Mouse (Mus musculus): ENCODE data around the gene Anxa9.

Gene Anxa9

DNA sequence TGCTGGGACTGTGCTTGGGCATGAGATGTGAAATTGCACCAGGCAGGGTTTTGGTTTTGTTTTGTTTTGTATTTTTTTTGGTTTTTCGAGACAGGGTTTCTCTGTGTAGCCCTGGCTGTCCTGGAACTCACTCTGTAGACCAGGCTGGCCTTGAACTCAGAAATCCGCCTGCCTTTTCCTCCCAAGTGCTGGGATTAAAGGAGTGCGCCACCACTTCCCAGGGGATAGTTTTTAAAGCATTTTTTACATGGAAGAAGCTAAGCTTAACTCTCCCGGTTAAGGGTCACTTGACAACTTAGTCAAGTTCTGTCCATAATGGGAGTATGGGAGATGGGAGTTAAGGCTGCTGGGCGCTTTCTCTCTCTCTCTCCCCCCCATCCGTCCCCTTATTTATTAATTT is 7.1 kb upstream of the Anxa9 start:
- no peak for DNase-seq (ENCODE audit: low spot score in 2 of 2)

- no peak for DNase-seq (ENCODE audit: low spot score in 2 of 2)
These were observed 6.5 kb upstream of the Anxa9 start for GRCm38 (mm10) chr3:95313476-95313875.

- DNase-seq (ENCODE audit: low spot score in 2 of 2): no peak
These were observed 5.6 kb upstream of the Anxa9 start for GRCm38 (mm10) chr3:95312623-95313022.

- no peak for DNase-seq (ENCODE audit: low spot score in 2 of 2)
These were observed 4.2 kb upstream of the Anxa9 start for GRCm38 (mm10) chr3:95310968-95311882.

DNA sequence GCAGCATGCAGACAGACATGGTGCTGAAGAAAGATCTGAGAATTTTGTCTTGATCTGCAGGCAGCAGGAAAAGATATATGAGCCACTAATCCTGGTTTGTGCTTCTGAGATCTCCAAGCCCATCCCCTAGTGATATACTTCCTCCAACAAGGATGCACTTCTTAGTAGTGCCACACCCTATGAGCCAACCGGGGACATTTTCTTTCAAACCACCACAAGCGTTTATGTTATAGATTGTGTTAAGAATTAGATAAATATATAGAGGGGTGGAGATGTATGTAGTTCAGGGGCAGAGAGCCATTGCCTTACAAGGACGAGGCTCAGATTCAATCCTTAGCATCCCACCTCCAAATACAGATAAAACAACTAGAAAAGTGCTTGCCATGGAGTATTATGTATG is 3.5 kb upstream of the Anxa9 start:
- no peak for DNase-seq (ENCODE audit: low spot score in 2 of 2)

- DNase-seq (ENCODE audit: low spot score in 2 of 2): no peak
These were observed 732 bp downstream of the Anxa9 start for GRCm38 (mm10) chr3:95306244-95306643.

- DNase-seq (ENCODE audit: low spot score in 2 of 2): no peak
These were observed 5.7 kb downstream of the Anxa9 start for GRCm38 (mm10) chr3:95301204-95301796.

DNA sequence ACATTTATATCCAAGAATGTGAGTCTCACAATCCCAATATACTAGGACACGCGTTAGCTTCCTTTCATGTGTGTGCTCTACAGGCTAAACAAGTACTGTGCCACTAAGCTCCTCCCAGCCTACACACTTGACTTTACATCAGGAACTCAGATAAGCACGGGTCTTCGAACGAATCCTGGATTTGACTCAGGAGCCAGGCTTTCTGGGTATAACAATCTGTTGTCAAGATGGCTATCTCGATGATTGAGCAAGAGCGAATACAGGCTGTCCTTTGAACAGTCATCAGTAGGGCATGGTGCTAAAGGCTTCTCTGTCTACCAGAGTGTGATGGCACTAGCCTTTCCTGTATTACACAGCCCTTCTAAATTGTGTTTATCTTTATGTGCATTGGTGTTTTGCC is 9.0 kb downstream of the Anxa9 start:
- DNase-seq (ENCODE audit: low spot score in 2 of 2): no peak

DNA sequence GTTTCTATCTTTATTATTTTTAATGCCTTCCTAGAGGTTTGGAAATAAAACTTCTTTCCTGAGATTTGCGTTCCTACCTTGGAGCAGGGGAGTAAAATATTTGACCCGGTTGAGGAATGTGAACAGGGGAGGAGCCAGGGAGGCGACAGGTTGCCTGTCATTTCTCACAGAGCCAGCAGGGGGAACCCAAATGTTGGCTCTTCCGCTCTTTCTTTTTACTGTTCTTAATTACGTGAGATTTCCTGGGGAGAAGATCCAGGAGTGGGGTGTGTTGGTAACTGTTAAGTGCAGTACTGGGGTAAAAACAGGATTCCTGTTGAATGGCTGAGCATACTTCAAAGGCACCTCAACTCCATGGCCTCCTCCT is 10.9 kb downstream of the Anxa9 start:
- DNase-seq (ENCODE audit: low spot score in 2 of 2): no peak

DNA sequence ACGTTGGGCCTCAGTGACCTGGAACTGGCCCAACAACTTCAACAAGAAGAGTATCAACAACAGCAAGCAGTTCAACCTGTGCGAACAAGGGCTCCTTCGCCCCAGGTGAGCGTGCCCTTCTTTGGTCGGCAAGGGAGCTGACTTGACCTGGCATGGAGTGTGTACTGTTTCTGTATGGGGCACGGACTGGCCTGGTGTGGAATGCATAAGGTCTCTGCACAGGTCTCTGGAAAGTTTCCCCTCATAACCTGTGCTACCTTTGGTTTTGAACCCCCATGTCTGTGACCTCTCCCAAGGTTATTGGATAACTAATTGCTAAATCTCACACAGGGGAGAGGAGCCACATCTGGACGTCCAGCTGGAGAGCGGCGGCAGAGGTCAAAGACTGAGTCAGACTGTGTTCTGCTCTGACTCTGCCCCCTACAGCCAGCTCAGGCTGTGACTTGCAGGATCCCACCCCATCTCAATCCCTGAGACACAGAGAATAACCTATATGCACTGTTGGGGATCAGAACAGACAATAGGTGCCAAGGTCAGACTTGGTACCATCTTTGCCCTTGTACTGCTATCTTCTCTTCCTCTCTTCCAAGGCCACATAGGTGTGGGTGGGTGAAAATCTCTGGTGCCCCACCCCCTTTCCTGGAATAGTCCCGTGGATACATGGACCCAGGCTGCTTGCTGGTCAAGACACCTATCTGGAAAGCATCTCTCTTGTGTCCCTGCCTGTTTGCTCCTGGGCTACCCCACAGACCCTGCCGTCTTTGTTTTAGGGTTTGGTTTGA is 11.5 kb downstream of the Anxa9 start:
- no peak for DNase-seq (ENCODE audit: low spot score in 2 of 2)

- no peak for DNase-seq (ENCODE audit: low spot score in 2 of 2)
These were observed 12.3 kb downstream of the Anxa9 start for GRCm38 (mm10) chr3:95294718-95295117.

- no peak for DNase-seq (ENCODE audit: low spot score in 2 of 2)
These were observed 12.7 kb downstream of the Anxa9 start for GRCm38 (mm10) chr3:95294316-95294715.

DNA sequence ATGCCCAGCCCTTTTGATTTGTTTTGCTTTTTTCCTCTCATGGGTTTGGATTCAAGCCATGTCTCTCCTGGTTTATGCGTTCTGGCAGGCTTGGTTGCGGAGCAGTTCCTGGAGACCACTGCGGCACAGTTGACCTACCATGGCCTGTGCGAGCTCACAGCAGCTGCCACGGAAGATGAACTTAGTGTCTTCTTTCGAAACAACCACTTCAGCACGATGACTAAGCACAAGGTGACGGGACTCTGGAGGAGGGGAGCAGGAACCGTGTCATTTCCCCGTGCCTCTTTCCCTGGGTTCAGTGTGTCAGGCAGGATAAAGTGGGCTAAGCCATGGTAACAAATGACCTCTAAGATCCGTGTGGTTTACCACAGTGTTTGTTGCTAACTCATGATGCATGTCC is 13.4 kb downstream of the Anxa9 start:
- no peak for DNase-seq (ENCODE audit: low spot score in 2 of 2)

- no peak for DNase-seq (ENCODE audit: low spot score in 2 of 2)
These were observed 14.1 kb downstream of the Anxa9 start for GRCm38 (mm10) chr3:95292899-95293298.

DNA sequence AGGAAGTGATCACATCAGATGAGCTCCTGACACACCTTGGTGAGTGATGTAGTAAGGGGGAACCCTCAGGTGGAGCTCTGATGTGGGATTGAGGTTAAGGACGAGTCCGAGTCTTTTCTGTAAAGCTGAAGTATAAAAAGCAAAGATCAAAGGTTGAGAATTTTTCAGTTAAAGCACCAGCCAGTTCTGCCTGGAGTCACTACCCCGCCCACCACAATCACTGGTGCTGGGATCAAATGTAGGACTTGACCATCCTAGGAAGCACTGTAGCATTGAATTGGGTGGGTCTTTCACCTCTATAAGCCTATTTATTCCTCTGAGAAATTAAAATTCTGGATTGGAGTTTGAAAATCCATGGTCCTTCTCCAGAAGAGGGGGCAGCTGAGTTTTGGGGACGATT is 15.9 kb downstream of the Anxa9 start:
- no peak for DNase-seq (ENCODE audit: low spot score in 2 of 2)

DNA sequence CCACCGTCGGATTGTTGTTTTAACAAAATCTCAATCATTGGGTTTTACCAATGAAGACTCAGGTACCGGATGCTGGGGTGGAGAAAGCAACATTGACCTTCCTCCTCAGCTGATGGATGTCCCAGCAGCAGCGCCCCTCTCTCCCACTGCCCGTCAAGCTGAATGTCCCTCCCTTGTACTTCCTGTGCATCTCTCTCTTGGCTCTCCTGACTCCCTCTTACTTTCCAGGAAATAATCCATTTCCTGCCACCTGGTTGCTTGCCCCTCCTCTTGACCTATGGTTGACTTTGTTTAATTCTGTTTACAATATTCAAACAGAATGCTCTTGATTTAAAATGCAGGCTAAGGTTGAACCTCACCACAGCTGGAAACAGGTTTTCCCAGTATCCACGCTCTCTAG is 16.8 kb downstream of the Anxa9 start:
- DNase-seq (ENCODE audit: low spot score in 2 of 2): no peak

DNA sequence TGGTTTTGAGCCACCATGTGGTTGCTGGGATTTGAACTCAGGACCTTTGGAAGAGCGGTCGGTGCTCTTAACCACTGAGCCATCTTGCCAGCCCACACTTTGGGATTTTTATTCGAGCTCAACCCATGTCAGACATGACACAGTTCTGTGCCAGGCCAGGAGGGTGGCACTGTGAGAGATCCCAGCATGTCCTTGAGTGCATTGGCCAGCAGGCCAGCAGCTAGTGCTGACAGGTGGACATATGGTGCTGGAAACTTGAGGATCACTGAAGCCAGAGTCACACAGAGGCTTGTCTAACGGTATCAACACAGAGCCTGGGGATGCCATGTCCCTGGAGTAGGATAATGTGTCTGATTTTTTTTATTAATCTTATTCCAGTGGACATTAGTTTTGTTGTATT is 17.6 kb downstream of the Anxa9 start:
- DNase-seq (ENCODE audit: low spot score in 2 of 2): no peak

GRCm38 (mm10) chr3:95287541-95287940 is 19.4 kb downstream of the Anxa9 start:
- no peak for DNase-seq (ENCODE audit: low spot score in 2 of 2)

DNA sequence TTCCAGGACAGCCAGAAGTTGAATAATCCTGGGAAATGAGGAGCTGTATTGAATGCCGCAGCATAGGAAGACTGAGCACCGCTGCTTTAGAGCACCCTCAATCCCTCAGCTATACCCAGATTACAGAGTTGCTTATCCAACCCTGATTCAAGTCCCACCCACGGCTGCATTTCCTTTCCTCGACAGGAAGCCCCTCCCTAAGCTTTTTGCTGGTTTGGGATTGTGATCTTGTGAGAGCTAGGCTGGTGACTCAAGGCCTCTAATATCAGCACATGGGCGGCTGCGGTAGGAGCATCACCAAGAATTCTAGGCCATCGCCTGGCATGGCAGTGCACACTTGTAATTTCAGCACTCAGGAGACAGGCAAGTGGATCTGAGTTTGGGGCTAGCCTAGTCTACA is 20.5 kb downstream of the Anxa9 start:
- no peak for DNase-seq (ENCODE audit: low spot score in 2 of 2)

DNA sequence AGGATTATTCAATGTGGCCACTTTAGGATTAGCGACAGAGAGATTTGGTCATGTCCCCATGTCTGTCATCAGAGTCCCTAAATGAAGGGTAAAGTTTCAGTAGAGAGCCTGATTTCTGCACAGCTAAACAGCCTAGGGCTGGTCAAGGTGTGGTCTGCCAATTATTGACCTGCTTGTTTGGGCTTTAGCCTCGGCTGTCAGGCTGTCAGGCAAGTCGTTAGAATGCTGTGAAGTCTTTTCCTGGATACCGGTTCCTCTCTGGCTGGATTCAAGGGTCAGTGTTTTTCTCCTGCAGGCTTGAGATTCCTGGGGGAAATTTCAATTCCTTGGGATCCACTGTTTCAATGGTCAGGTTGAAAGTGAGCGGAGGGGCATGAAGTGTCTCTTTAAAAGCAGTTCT is 21.0 kb downstream of the Anxa9 start:
- no peak for DNase-seq (ENCODE audit: low spot score in 2 of 2)

DNA sequence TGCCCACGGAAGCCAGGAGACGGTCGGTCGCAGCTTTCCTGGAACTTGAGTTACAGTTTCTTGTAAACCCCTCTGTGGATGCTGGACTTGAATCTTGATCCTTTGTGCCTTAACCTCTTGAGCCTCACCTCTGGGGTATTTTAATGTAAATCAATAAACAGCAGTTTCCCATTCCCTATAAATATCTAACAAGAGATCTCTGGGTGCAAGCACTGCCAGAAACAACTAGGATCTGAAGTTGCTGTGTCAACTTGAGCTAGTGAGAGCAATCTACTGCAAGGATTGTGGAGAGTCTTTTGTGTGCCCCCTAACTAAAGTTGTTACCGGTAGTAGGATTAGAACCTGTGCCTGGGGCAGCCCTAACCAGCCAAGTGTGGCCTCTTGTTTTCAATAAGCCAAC is 21.6 kb downstream of the Anxa9 start:
- no peak for DNase-seq (ENCODE audit: low spot score in 2 of 2)

DNA sequence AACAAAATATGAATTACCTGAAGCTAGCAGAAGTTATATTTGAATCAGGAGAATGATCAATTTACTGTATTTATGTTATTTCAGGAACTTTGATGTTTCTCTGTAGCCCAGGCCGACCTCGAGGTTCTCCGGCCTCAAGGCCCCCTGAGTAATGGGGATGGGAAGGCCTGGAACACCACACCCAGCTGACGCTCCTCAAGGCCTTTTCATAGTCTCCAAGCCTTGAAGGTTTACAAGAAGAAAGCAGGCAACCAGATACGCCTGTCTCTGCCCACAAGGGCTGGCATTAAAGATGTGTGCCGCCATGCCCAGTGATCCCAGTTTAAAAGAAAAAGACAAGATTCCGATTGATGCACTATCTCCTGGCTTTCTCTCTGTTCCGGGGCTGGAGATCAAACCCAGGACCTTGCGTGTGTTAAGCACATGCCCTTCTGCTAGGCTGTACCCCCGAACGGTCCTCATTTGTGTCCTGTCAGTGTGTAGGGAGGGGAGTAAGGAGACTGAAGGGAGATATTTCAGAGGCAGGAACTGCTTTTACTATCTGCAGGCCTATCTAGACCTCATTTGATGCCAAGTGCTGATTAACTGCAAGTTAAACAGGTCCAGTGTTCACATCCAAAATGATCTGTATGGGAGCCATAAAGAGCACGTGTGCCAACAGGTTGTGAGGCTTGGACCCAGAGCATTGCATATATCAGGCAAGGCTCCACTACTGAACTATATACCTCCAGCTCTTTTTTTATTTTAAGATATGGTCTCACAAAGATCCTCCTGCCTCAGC is 22.3 kb downstream of the Anxa9 start:
- DNase-seq (ENCODE audit: low spot score in 2 of 2): no peak

All from urinary bladder, postnatal 4 days (tissue).